Mouse (Mus musculus) stomach, postnatal 0 days (tissue): ENCODE data around the gene Gm26992. TPM values are rescaled to one million over a fixed set of nuclear protein-coding genes. Genes with fewer than 3 reads are reported as not detected.
A peak's percentile ranks its signal among the peaks of the same experiment; 100 is the strongest.

Experiments used
- ATAC-seq: fragments of 200-750 bp; cut with Nextera tagmentation; 2 replicates; pipeline ENCODE4 v1.8.0; 2017; ENCODE audit not compliant: low FRiP score, low TSS enrichment
- DNase-seq: peaks from one replicate; pipeline ENCODE4 v3.0.0-alpha.2; 2016; ENCODE audit warnings: low spot score
- H3K27ac ChIP-seq: fragments of 300-500 bp; sonication (generic); replicated peaks from 2 replicates; pipeline ENCODE4 v1.5.1; 2014; ENCODE audit warnings: mild to moderate bottlenecking, control low read depth
- H3K27me3 ChIP-seq: fragments of 300-500 bp; sonication (generic); 2 replicates; pipeline ENCODE4 v1.6.1; 2014; ENCODE audit warnings: low read length; ENCODE audit not compliant: control insufficient read depth, insufficient read depth
- H3K36me3 ChIP-seq: fragments of 300-500 bp; sonication (generic); 2 replicates; pipeline ENCODE4 v1.6.1; 2014; ENCODE audit warnings: low read length, mixed read lengths; ENCODE audit not compliant: control insufficient read depth, insufficient read depth
- H3K4me1 ChIP-seq: fragments of 300-500 bp; sonication (generic); replicated peaks from 2 replicates; pipeline ENCODE4 v1.6.1; 2014; ENCODE audit warnings: antibody characterized with exemption; ENCODE audit not compliant: control insufficient read depth, insufficient read depth
- H3K4me2 ChIP-seq: fragments of 300-500 bp; sonication (generic); replicated peaks from 2 replicates; pipeline ENCODE4 v1.6.1; 2014; ENCODE audit warnings: low read depth, mild to moderate bottlenecking, control low read depth, moderate library complexity
- H3K4me3 ChIP-seq: fragments of 300-500 bp; sonication (generic); 2 replicates; pipeline ENCODE4 v1.5.1; 2014; ENCODE audit warnings: low read depth, low read length, control low read depth
- H3K9ac ChIP-seq: fragments of 300-500 bp; sonication (generic); 2 replicates; pipeline ENCODE4 v1.6.1; 2014; ENCODE audit warnings: mild to moderate bottlenecking, low read length, control low read depth, mixed read lengths
- H3K9me3 ChIP-seq: fragments of 300-500 bp; sonication (generic); 2 replicates; pipeline ENCODE4 v1.6.1; 2016; ENCODE audit warnings: low read length; ENCODE audit not compliant: control insufficient read depth
- CTCF ChIP-seq: IDR thresholded peaks from 2 replicates; pipeline ENCODE4 v1.5.1; 2016; ENCODE audit warnings: antibody characterized with exemption, low read depth, mild to moderate bottlenecking, moderate library complexity
- EP300 ChIP-seq: optimal IDR thresholded peaks from 2 replicates; pipeline ENCODE3; 2016; ENCODE audit warnings: antibody characterized with exemption
- WGBS: fragments of 180-500 bp; shearing (Covaris S2); extraction: QIAGEN DNeasy Blood & Tissue Kit; methylation state at CpG from one replicate; pipeline ENCODE4 v1.1.7; 2014; 5-methylcytosine and 5-hydroxymethylcytosine counted together
- polyA plus RNA-seq: library from polyadenylated mRNA; unstranded; fragments of >200 nt; fragmentation: Nextera tagmentation; extraction: Ambion mirVana; gene quantifications from 2 replicates; pipeline ENCODE4 v1.2.1, GENCODE M21; 2015

Gm26992 gene
- polyA plus RNA-seq, 1 experiment from 2014 or later = not detected

DNA sequence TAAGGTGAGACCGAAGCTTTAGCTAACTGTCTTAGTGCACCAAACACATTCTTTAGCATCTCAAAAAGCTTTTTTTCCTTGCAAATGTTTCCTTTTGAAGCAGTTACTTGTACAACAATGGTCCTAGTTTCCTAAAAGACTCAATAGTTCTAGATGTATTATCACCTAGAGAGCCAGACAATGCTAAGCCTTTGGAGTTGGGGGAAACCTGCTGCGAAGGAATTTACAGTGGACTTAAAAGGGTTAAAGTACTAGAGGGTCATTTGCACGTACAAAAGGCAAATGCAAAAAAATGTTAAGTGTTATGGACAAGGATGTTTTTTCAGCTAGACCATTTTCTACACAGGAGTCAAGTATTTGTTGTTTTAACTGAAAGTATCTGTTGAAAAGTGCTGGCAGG lies 50.5 kb downstream of the Gm26992 start:
- Histone ChIP-seq H3K27me3 (no peaks in the 10 kb centered on the region), H3K9me3 (no peaks in the 10 kb centered on the region), H3K4me1 (no peaks in the 10 kb centered on the region), H3K4me3 (no peak overlapping the region), H3K27ac (no peak overlapping the region), H3K9ac (no peak overlapping the region), H3K4me2 (no peak overlapping the region), H3K36me3 (no peaks in the 10 kb centered on the region)
- ATAC-seq (no peak), DNase-seq (no peak)
- 74% methylated on average over 3 of the region's 3 CpGs for WGBS
- no peak for TF ChIP-seq EP300
- TF ChIP-seq CTCF = no peak

DNA sequence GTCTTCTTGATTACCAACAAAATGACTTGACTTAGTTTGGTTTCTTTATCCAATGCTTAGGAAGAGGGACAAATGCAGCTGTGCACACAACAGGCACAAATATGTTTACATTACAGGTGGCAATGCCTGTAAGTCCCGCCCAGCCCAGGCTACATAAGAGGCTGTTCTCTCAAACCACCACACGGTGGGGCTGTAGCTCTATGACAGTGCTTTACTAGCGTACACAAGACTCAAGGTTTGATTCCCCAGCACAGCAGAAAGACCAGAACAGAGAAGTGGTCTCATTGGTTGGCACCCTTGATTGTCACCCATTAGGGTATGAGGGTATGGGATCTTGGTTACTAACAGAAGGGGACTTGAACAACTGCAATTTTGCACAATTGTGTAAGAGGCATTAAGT lies 55.7 kb downstream of the Gm26992 start:
- DNase-seq (peak; percentile 74), ATAC-seq (peak; percentile 85)
- WGBS = 6% methylated on average over 3 of the region's 3 CpGs
- H3K4me2 ChIP-seq = no peak overlapping the region
- H3K9ac ChIP-seq = no peak overlapping the region
- peak; percentile 85 for TF ChIP-seq CTCF
- TF ChIP-seq EP300 = no peak
- no peaks in the 10 kb centered on the region for H3K9me3 ChIP-seq
- no peaks in the 10 kb centered on the region for H3K4me1 ChIP-seq
- no peak overlapping the region for H3K4me3 ChIP-seq
- H3K27me3 ChIP-seq = no peaks in the 10 kb centered on the region
- H3K27ac ChIP-seq = no peak overlapping the region
- no peaks in the 10 kb centered on the region for H3K36me3 ChIP-seq

DNA sequence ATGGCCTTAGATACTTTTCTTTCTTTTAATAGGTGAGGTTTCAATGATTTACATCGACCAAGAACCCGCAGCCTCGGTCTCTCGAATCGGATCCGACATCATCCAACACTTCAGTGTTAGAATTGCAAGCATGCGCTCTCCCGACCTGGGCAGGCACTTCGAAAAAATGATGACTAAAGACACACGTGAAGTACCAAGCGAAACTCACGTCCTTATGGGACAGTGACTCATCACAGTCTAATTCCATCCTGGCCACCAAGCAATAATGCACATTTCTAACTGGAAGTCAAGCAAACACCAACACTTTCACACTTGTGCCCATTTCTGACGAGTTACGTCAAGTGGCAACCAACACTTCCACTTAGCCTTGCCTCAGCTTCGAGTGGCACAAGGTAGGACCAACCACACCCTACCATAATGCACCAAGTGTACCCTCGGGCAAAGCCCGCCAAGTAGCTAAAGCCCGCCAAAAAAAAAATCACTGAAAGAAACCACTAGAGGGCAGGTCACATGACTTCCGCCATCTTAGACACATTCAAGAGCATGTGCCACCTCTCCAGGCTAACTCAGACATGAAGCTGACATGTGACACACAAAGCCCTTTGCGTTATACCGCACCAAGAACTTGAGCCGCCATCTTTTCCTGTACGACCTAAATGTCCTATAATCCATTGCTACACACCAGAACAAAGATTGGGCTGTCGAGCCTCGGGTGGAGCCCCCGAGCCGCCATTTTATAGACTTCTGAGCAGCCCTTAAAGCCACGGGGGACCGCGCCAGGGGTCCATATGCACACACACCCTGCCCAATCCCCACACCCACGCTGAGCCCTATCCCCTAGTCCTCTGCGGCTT lies 59.7 kb downstream of the Gm26992 start:
- peak; percentile 18 for DNase-seq
- Histone ChIP-seq H3K27me3 (no peaks in the 10 kb centered on the region), H3K36me3 (no peaks in the 10 kb centered on the region), H3K4me3 (peak overlapping the region; percentile 47), H3K4me2 (peak overlapping the region; percentile 39), H3K27ac (peak overlapping the region; percentile 82), H3K9me3 (no peaks in the 10 kb centered on the region), H3K4me1 (no peaks in the 10 kb centered on the region), H3K9ac (peak overlapping the region; percentile 53)
- WGBS = 66% methylated on average over 32 of the region's 32 CpGs
- peak; percentile 39 for TF ChIP-seq CTCF
- TF ChIP-seq EP300 = no peak
- peak; percentile 87 for ATAC-seq

DNA sequence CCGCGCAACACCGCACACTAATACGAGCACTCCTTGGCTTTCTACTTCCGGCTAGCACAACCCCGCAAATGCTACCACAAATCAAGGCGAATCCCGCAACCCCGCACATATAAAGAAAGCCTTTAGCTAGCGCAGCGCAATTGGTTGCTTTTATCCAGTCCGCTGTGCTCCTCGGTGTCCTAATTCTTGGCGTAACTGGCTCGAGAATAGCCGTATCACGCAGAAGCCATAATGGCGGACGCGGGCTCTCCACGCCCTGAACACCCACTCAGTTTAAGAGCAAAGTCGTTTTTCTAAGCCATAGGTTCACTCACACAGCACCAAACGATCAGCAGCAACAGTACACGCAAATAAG lies 60.3 kb downstream of the Gm26992 start:
- TF ChIP-seq EP300 = no peak
- TF ChIP-seq CTCF = no peak
- peak overlapping the region; percentile 32 for H3K4me2 ChIP-seq
- ATAC-seq = no peak

DNA sequence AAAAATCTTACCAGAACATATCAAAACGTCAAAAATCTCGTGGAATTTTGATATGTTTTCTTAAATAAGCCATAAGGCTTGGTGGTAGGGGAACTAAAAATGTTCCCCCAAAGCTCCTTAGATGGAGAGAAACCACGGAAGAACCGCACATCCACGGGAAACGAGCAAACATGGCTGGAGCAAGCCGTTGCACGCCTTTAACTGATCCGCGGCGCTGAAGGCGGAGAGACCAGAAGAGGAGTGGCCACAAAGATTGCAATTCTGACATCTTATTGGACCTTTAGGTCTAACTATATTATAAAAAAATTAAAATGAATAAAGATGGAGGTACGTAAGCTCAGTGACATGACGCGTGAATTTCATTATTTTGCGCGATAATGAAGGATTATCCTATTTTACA lies 61.2 kb downstream of the Gm26992 start:
- TF ChIP-seq EP300 (no peak), CTCF (no peak)
- WGBS = 64% methylated on average over 17 of the region's 17 CpGs
- Histone ChIP-seq H3K27ac (no peak overlapping the region), H3K9ac (no peak overlapping the region), H3K4me3 (0 out of 2 replicates have a peak overlapping the region, but pooled peaks have one; percentile 47), H3K36me3 (no peaks in the 10 kb centered on the region), H3K9me3 (no peaks in the 10 kb centered on the region), H3K4me1 (no peaks in the 10 kb centered on the region), H3K27me3 (no peaks in the 10 kb centered on the region), H3K4me2 (peak overlapping the region; percentile 0; the same call in 1 of the 2 replicates)
- DNase-seq = peak; percentile 30
- peak; percentile 63; the same call in 1 of the 2 replicates for ATAC-seq

More for the DNA sequence above, 60.3 kb downstream of the Gm26992 start:
- H3K9ac ChIP-seq = peak overlapping the region; percentile 53
- no peaks in the 10 kb centered on the region for H3K36me3 ChIP-seq
- no peaks in the 10 kb centered on the region for H3K9me3 ChIP-seq
- WGBS = 73% methylated on average over 24 of the region's 24 CpGs
- peak overlapping the region; percentile 82 for H3K27ac ChIP-seq
- H3K4me3 ChIP-seq = peak overlapping the region; percentile 47
- DNase-seq = no peak
- H3K27me3 ChIP-seq = no peaks in the 10 kb centered on the region
- H3K4me1 ChIP-seq = no peaks in the 10 kb centered on the region

DNA sequence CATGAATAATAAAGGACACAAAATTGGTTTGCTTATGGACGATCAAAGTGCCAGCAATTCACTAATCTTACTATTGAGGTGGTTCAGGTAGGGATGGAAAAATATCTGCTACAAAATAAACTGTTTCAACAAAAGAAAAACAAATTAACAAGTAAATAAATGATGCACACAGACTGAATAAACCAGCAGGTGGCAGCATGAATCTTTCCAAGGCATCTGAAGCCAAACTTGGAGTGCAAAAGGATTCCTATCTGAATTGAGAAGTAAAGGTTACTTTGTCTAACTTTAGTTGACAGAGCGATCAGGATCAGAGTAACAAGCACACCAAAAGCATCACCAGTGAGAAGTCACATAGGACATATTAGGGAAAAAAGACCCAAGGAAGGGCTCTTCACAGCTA lies 62.2 kb downstream of the Gm26992 start:
- H3K4me3 ChIP-seq = no peak overlapping the region
- no peak overlapping the region for H3K27ac ChIP-seq
- H3K4me2 ChIP-seq = peak overlapping the region; percentile 0
- ATAC-seq (no peak), DNase-seq (peak; percentile 44)
- no peaks in the 10 kb centered on the region for H3K36me3 ChIP-seq
- H3K9ac ChIP-seq = no peak overlapping the region
- no peaks in the 10 kb centered on the region for H3K27me3 ChIP-seq
- 36% methylated on average over 2 of the region's 2 CpGs for WGBS
- no peak for TF ChIP-seq EP300
- TF ChIP-seq CTCF = peak; percentile 88
- no peaks in the 10 kb centered on the region for H3K4me1 ChIP-seq
- H3K9me3 ChIP-seq = no peaks in the 10 kb centered on the region
